Mouse (Mus musculus): ENCODE results near the gene Onecut3. TPM values are rescaled to one million over a fixed set of nuclear protein-coding genes. Genes with fewer than 3 reads are reported as not detected.

Gene Onecut3
- total RNA-seq, 1 experiment = not detected

DNA sequence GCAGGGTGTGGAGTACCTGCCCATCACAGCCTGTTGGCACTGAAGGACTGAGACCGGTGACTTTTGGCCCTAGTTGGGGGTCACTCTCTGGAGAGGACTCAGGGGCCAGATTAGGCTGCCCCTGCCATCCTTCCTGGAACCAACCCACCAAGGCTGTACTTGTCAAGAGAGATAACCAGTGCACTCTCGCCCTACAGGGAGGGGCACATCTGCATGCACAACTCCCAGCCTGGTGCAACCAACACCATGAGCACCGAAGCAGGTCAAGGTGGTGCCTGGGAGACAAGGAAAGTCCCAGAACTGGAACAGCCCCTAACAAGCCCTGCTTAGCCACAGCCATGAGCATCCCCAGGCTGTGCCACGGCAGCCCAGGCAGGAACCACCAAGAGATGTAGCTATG lies 52.3 kb downstream of the Onecut3 start:
- Histone ChIP-seq H3K4me1 (ENCODE audit: control insufficient read depth in 2 of 2, insufficient read depth in 2 of 2, low read length in 2 of 2, poor library complexity in 1 of 2) (no peaks in the 10 kb centered on the region), H3K36me3 (ENCODE audit: control insufficient read depth, insufficient read depth, low read length, poor library complexity, severe bottlenecking) (peaks cover 74% of the 10 kb centered on the region), H3K27ac (ENCODE audit: insufficient read depth, low read depth, low read length, poor library complexity, severe bottlenecking) (no peak overlapping the region), H3K9ac (ENCODE audit: insufficient read depth, low read depth, low read length, poor library complexity, severe bottlenecking) (no peak overlapping the region), H3K9me3 (ENCODE audit: control insufficient read depth, insufficient read depth, low read depth, low read length) (no peaks in the 10 kb centered on the region), H3K4me3 (ENCODE audit: insufficient read depth in 1 of 2, low read depth in 1 of 2, low read length in 2 of 2, poor library complexity in 1 of 2, severe bottlenecking in 1 of 2) (no peak overlapping the region)
- no peak for DNase-seq (ENCODE audit: low read depth, low spot score)
- in situ Hi-C loops (cut with MboI; ENCODE audit: low sequenced_read_pairs in 2 of 2, unreplicated experiment in 2 of 2) = no loop called here
- no peak for TF ChIP-seq ZC3H11A (IDR thresholded peaks at IDR 0.05; ENCODE audit: borderline replicate concordance, low read depth, low read length)
- no peak for TF ChIP-seq MAFK (IDR thresholded peaks at IDR 0.05; ENCODE audit: insufficient read depth, low read depth, low read length)
- no peak for TF ChIP-seq ZNF384 (IDR thresholded peaks at IDR 0.05; ENCODE audit: low read depth, low read length)
- no peak for TF ChIP-seq CHD2 (IDR thresholded peaks at IDR 0.05; ENCODE audit: low read depth, low read length)
- no peak for TF ChIP-seq HCFC1 (IDR thresholded peaks at IDR 0.05; ENCODE audit: borderline replicate concordance, insufficient read depth, low read length)

- in situ Hi-C loops (cut with MboI; ENCODE audit: low sequenced_read_pairs in 2 of 2, unreplicated experiment in 2 of 2) = no loop called here
- Histone ChIP-seq H3K4me3 (ENCODE audit: insufficient read depth in 1 of 2, low read depth in 1 of 2, low read length in 2 of 2, poor library complexity in 1 of 2, severe bottlenecking in 1 of 2) (no peak overlapping the region), H3K36me3 (ENCODE audit: control insufficient read depth, insufficient read depth, low read length, poor library complexity, severe bottlenecking) (peaks cover 68% of the 10 kb centered on the region), H3K27ac (ENCODE audit: insufficient read depth, low read depth, low read length, poor library complexity, severe bottlenecking) (no peak overlapping the region), H3K9ac (ENCODE audit: insufficient read depth, low read depth, low read length, poor library complexity, severe bottlenecking) (no peak overlapping the region), H3K9me3 (ENCODE audit: control insufficient read depth, insufficient read depth, low read depth, low read length) (no peaks in the 10 kb centered on the region), H3K4me1 (ENCODE audit: control insufficient read depth in 2 of 2, insufficient read depth in 2 of 2, low read length in 2 of 2, poor library complexity in 1 of 2) (peaks cover 0 to 3% of the 10 kb centered on the region in 2 experiments; a peak in 1 of 4 replicates)
- no peak for TF ChIP-seq HCFC1 (IDR thresholded peaks at IDR 0.05; ENCODE audit: borderline replicate concordance, insufficient read depth, low read length)
- TF ChIP-seq MAFK (IDR thresholded peaks at IDR 0.05; ENCODE audit: insufficient read depth, low read depth, low read length) = no peak
- no peak for TF ChIP-seq CHD2 (IDR thresholded peaks at IDR 0.05; ENCODE audit: low read depth, low read length)
- no peak for TF ChIP-seq ZNF384 (IDR thresholded peaks at IDR 0.05; ENCODE audit: low read depth, low read length)
- TF ChIP-seq ZC3H11A (IDR thresholded peaks at IDR 0.05; ENCODE audit: borderline replicate concordance, low read depth, low read length) = no peak
- no peak for DNase-seq (ENCODE audit: low read depth, low spot score)
Observed at GRCm38 (mm10) chr10:80547539-80547938, 52.9 kb downstream of the Onecut3 start.

- H3K27ac ChIP-seq (ENCODE audit: insufficient read depth, low read depth, low read length, poor library complexity, severe bottlenecking) = no peak overlapping the region
- H3K4me1 ChIP-seq (ENCODE audit: control insufficient read depth in 2 of 2, insufficient read depth in 2 of 2, low read length in 2 of 2, poor library complexity in 1 of 2) = peaks cover 0 to 6% of the 10 kb centered on the region in 2 experiments; a peak in 1 of 4 replicates
- H3K4me3 ChIP-seq (ENCODE audit: insufficient read depth in 1 of 2, low read depth in 1 of 2, low read length in 2 of 2, poor library complexity in 1 of 2, severe bottlenecking in 1 of 2) = no peak overlapping the region
- H3K9ac ChIP-seq (ENCODE audit: insufficient read depth, low read depth, low read length, poor library complexity, severe bottlenecking) = no peak overlapping the region
- no peak for DNase-seq (ENCODE audit: low read depth, low spot score)
- in situ Hi-C loops (cut with MboI; ENCODE audit: low sequenced_read_pairs in 2 of 2, unreplicated experiment in 2 of 2) = no loop called here
- peaks cover 58% of the 10 kb centered on the region for H3K36me3 ChIP-seq (ENCODE audit: control insufficient read depth, insufficient read depth, low read length, poor library complexity, severe bottlenecking)
- H3K9me3 ChIP-seq (ENCODE audit: control insufficient read depth, insufficient read depth, low read depth, low read length) = no peaks in the 10 kb centered on the region
- TF ChIP-seq MAFK (IDR thresholded peaks at IDR 0.05; ENCODE audit: insufficient read depth, low read depth, low read length) (no peak), ZNF384 (IDR thresholded peaks at IDR 0.05; ENCODE audit: low read depth, low read length) (no peak), CHD2 (IDR thresholded peaks at IDR 0.05; ENCODE audit: low read depth, low read length) (no peak), HCFC1 (IDR thresholded peaks at IDR 0.05; ENCODE audit: borderline replicate concordance, insufficient read depth, low read length) (no peak), ZC3H11A (IDR thresholded peaks at IDR 0.05; ENCODE audit: borderline replicate concordance, low read depth, low read length) (no peak)
Observed at GRCm38 (mm10) chr10:80548428-80549006, 53.9 kb downstream of the Onecut3 start.

DNA sequence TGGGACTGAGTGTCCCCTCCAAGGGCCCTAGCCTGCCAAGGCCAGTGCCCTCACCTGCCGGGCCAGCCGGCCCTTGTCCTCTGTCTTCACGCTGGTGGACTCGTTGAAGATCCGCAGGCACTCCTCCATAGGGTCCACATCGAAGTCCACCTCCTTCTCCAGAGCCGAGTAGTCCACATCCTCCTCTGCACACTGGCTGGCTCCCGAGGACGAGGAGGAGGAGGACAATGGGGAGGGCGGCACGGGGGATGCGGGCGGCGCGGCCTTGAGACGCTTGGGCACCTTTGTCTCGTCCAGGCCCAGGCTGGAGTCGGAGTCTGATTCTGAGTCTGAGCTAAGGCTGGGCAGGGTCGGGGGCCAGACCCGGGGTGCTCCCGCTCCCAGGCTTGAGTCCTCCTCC lies 54.6 kb downstream of the Onecut3 start:
- Histone ChIP-seq H3K27ac (ENCODE audit: insufficient read depth, low read depth, low read length, poor library complexity, severe bottlenecking) (no peak overlapping the region), H3K9me3 (ENCODE audit: control insufficient read depth, insufficient read depth, low read depth, low read length) (no peaks in the 10 kb centered on the region), H3K4me1 (ENCODE audit: control insufficient read depth in 2 of 2, insufficient read depth in 2 of 2, low read length in 2 of 2, poor library complexity in 1 of 2) (peaks cover 0 to 6% of the 10 kb centered on the region in 2 experiments; a peak in 1 of 4 replicates), H3K4me3 (ENCODE audit: insufficient read depth in 1 of 2, low read depth in 1 of 2, low read length in 2 of 2, poor library complexity in 1 of 2, severe bottlenecking in 1 of 2) (no peak overlapping the region), H3K36me3 (ENCODE audit: control insufficient read depth, insufficient read depth, low read length, poor library complexity, severe bottlenecking) (peaks cover 51% of the 10 kb centered on the region), H3K9ac (ENCODE audit: insufficient read depth, low read depth, low read length, poor library complexity, severe bottlenecking) (no peak overlapping the region)
- in situ Hi-C loops (cut with MboI; ENCODE audit: low sequenced_read_pairs in 2 of 2, unreplicated experiment in 2 of 2) = no loop called here
- TF ChIP-seq CHD2 (IDR thresholded peaks at IDR 0.05; ENCODE audit: low read depth, low read length) = no peak
- TF ChIP-seq MAFK (IDR thresholded peaks at IDR 0.05; ENCODE audit: insufficient read depth, low read depth, low read length) = no peak
- TF ChIP-seq ZC3H11A (IDR thresholded peaks at IDR 0.05; ENCODE audit: borderline replicate concordance, low read depth, low read length) = no peak
- TF ChIP-seq HCFC1 (IDR thresholded peaks at IDR 0.05; ENCODE audit: borderline replicate concordance, insufficient read depth, low read length) = no peak
- TF ChIP-seq ZNF384 (IDR thresholded peaks at IDR 0.05; ENCODE audit: low read depth, low read length) = no peak
- no peak for DNase-seq (ENCODE audit: low read depth, low spot score)

Measured in ES-E14 (cell line).